Mouse (Mus musculus): Measurements from ENCODE around the gene Dmrta1. TPM values are rescaled to one million over a fixed set of nuclear protein-coding genes. Genes with fewer than 3 reads are reported as not detected.
"Not testable (repeated sequence)": the region's sequence is repeated elsewhere in the genome, so short reads cannot be mapped to it uniquely, and the experiment has no call there.

Dmrta1 gene
- polyA plus RNA-seq, 1 experiment from 2014 or later: 0.28 TPM

GRCm38 (mm10) chr4:89687961-89688803 lies 8.9 kb downstream of the Dmrta1 start:
- H3K36me3 ChIP-seq: no peaks in the 10 kb centered on the region
- H3K27me3 ChIP-seq (ENCODE audit: insufficient read depth, poor library complexity, severe bottlenecking): peaks cover 52% of the 10 kb centered on the region
- H3K4me1 ChIP-seq: no peaks in the 10 kb centered on the region
- H3K27ac ChIP-seq: peak overlapping the region; percentile 57
- DNase-seq (ENCODE audit: low spot score): peak; percentile 85
- H3K4me3 ChIP-seq: peak overlapping the region; percentile 69
- H3K9me3 ChIP-seq: no peaks in the 10 kb centered on the region
- WGBS: under 1% methylated on average over 78 of the region's 78 CpGs

DNA sequence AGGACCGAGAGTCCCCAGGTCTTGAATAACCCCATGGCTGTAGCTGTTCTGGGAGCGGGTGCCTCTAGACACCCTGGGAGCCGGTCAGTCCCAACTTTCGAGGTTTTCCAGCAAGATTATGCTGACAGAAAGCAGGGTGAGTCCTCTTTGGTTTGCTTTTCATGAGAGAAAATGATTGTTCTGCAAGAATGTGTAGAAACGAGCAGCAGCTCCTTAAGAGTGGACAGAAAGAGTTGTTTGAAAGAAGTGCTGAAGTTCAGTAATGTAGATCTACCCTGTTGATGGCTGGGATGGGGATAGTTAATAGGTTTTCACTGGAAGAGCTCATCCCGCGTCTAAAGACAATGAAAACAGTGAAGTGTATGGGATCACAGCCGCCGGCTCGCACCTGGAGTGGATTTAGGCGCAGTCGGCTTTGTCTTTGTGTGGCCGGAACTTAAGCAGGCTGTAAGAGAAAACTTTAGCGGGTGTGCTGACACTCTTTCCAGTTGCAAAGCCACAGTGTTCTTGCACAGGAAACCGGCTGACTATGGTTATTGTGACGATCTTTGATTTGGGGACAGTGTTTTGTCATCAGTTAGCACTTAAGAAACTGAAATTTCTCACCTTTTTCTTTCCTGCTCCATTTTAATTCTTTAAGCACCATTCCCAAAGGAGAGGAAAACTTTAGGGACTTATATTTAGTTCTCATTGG lies 9.7 kb downstream of the Dmrta1 start:
- peak overlapping the region; percentile 69 for H3K4me3 ChIP-seq
- peak overlapping the region; percentile 57 for H3K27ac ChIP-seq
- no peaks in the 10 kb centered on the region for H3K36me3 ChIP-seq
- H3K9me3 ChIP-seq: no peaks in the 10 kb centered on the region
- peaks cover 52% of the 10 kb centered on the region for H3K27me3 ChIP-seq (ENCODE audit: insufficient read depth, poor library complexity, severe bottlenecking)
- WGBS: 1% methylated on average over 16 of the region's 16 CpGs
- H3K4me1 ChIP-seq: no peaks in the 10 kb centered on the region
- no peak for DNase-seq (ENCODE audit: low spot score)

- peaks cover 45% of the 10 kb centered on the region for H3K27me3 ChIP-seq (ENCODE audit: insufficient read depth, poor library complexity, severe bottlenecking)
- H3K4me3 ChIP-seq: no peak overlapping the region
- no peaks in the 10 kb centered on the region for H3K36me3 ChIP-seq
- no peak overlapping the region for H3K27ac ChIP-seq
- no peaks in the 10 kb centered on the region for H3K9me3 ChIP-seq
- no peak for DNase-seq (ENCODE audit: low spot score)
- WGBS: 87% methylated on average over 6 of the region's 6 CpGs
- H3K4me1 ChIP-seq: no peaks in the 10 kb centered on the region
These were observed 12.7 kb downstream of the Dmrta1 start for GRCm38 (mm10) chr4:89691936-89692335.

DNA sequence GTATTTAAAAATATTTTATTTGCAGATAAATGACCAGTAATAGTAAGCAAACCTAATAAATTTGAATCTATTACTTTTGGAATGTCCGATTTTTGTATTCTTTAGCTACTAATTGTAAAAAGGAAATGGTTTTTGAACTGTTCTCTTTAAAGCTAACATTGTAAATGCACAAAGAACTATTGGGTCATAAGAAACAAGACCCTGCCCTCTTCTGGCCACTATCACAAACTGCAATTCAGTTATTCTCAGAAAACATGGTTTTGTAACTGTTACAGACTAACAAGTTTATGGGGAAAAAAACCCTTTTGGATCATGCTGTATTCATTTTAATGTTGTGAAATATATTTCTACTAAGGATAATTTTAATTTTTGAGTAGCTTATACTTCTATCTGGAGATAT lies 13.5 kb downstream of the Dmrta1 start:
- Histone ChIP-seq H3K9me3 (no peaks in the 10 kb centered on the region), H3K4me1 (no peaks in the 10 kb centered on the region), H3K4me3 (no peak overlapping the region), H3K27me3 (ENCODE audit: insufficient read depth, poor library complexity, severe bottlenecking) (peaks cover 36% of the 10 kb centered on the region), H3K36me3 (no peaks in the 10 kb centered on the region), H3K27ac (no peak overlapping the region)
- 23% methylated on average over 1 of the region's 1 CpGs for whole genome bisulfite sequencing
- DNase-seq (ENCODE audit: low spot score): no peak

GRCm38 (mm10) chr4:89695589-89695988 lies 16.4 kb downstream of the Dmrta1 start:
- H3K36me3 ChIP-seq: no peaks in the 10 kb centered on the region
- no peaks in the 10 kb centered on the region for H3K4me1 ChIP-seq
- no peak overlapping the region for H3K4me3 ChIP-seq
- no peak overlapping the region for H3K27ac ChIP-seq
- no peak for DNase-seq (ENCODE audit: low spot score)
- H3K27me3 ChIP-seq (ENCODE audit: insufficient read depth, poor library complexity, severe bottlenecking): peaks cover 10% of the 10 kb centered on the region; the same call in 1 of the 2 replicates
- no peaks in the 10 kb centered on the region for H3K9me3 ChIP-seq
- 65% methylated on average over 5 of the region's 5 CpGs for WGBS

GRCm38 (mm10) chr4:89697951-89698350 lies 18.7 kb downstream of the Dmrta1 start:
- no peaks in the 10 kb centered on the region for H3K27me3 ChIP-seq (ENCODE audit: insufficient read depth, poor library complexity, severe bottlenecking)
- H3K4me1 ChIP-seq: no peaks in the 10 kb centered on the region
- no peak for DNase-seq (ENCODE audit: low spot score)
- no peaks in the 10 kb centered on the region for H3K36me3 ChIP-seq
- H3K4me3 ChIP-seq: no peak overlapping the region
- H3K9me3 ChIP-seq: no peaks in the 10 kb centered on the region
- no peak overlapping the region for H3K27ac ChIP-seq

DNA sequence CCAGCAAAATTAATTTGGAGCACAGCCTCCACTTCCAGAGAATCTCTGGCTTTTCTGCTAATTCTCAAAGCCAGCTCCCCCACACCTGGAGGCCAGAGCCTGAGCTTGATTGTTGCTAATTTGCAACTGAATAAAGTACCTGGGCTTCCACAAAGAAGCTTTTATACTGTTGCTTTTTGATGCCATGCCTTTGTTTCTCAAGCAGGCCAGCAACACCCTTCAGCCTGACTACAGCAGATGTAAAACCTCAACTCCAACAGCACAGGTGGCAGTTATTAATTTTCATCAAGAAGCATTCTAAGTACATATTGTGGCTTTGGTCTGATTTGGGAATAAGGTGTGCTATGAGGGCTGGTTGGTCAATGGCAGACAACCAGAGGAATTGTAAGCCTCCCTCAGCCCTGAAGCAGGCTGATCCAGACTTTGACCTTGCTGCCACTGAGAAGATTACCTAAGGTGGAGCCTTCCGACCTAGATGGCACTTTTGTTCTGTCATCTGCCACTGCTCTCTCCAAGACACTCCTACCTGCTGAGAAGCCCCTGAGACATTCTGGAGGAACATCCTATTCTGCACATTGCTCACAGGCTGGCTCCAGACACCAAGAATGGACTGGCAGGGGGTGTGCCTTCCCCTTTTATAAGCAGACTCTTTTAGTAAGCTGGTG lies 44.4 kb downstream of the Dmrta1 start:
- H3K36me3 ChIP-seq; H3K9me3 ChIP-seq; DNase-seq (ENCODE audit: low spot score); H3K4me1 ChIP-seq; H3K27me3 ChIP-seq (ENCODE audit: insufficient read depth, poor library complexity, severe bottlenecking); H3K4me3 ChIP-seq; H3K27ac ChIP-seq: not testable (repeated sequence)
- WGBS: 83% methylated on average over 1 of the region's 1 CpGs

All from heart, embryonic 10.5 days (tissue).